Mouse (Mus musculus) naive thymus-derived CD4-positive, alpha-beta T cell, adult 2 months (primary cell): ENCODE measurements around the gene Cpb1.

Experiments used
- DNase-seq: peaks from one replicate; pipeline ENCODE4 v3.0.0-alpha.2; 2011; ENCODE audit warnings: low read depth

The Cpb1 gene

GRCm38 (mm10) chr3:20275633-20276032, at the start of gene Cpb1:
Gene Cpb1, minus strand, starts transcription at chr3:20275733.
- no peak for DNase-seq

- no peak for DNase-seq
Observed at GRCm38 (mm10) chr3:20317233-20317632, 41.7 kb upstream of the Cpb1 start.

- no peak for DNase-seq
Observed at GRCm38 (mm10) chr3:20309142-20309541, 33.6 kb upstream of the Cpb1 start.

- no peak for DNase-seq
Observed at GRCm38 (mm10) chr3:20307256-20307655, 31.7 kb upstream of the Cpb1 start.

- DNase-seq: peak; percentile 37
Observed at GRCm38 (mm10) chr3:20304758-20305352, 29.3 kb upstream of the Cpb1 start.

GRCm38 (mm10) chr3:20295546-20295945, 20.0 kb upstream of the Cpb1 start:
- no peak for DNase-seq

GRCm38 (mm10) chr3:20294542-20295348, 19.2 kb upstream of the Cpb1 start:
- no peak for DNase-seq

- no peak for DNase-seq
Observed at GRCm38 (mm10) chr3:20291370-20291769, 15.8 kb upstream of the Cpb1 start.

GRCm38 (mm10) chr3:20288761-20289160, 13.2 kb upstream of the Cpb1 start:
- no peak for DNase-seq

- no peak for DNase-seq
Observed at GRCm38 (mm10) chr3:20281796-20282195, 6.3 kb upstream of the Cpb1 start.

GRCm38 (mm10) chr3:20254566-20255479, 20.7 kb downstream of the Cpb1 start:
- DNase-seq: peak; percentile 27

GRCm38 (mm10) chr3:20243913-20244312, 31.6 kb downstream of the Cpb1 start:
- no peak for DNase-seq

- DNase-seq: no peak
Observed at GRCm38 (mm10) chr3:20242050-20242449, 33.5 kb downstream of the Cpb1 start, which contains the start of gene Cpa3. Gene Cpa3, minus strand, starts transcription at chr3:20242181.

GRCm38 (mm10) chr3:20239741-20240140, 35.8 kb downstream of the Cpb1 start:
- no peak for DNase-seq

GRCm38 (mm10) chr3:20236965-20237364, 38.6 kb downstream of the Cpb1 start:
- no peak for DNase-seq

GRCm38 (mm10) chr3:20229027-20229426, 46.5 kb downstream of the Cpb1 start:
- DNase-seq: no peak

GRCm38 (mm10) chr3:20225429-20225828, 50.1 kb downstream of the Cpb1 start:
- no peak for DNase-seq

GRCm38 (mm10) chr3:20222926-20223698, 52.4 kb downstream of the Cpb1 start:
- peak; percentile 70 for DNase-seq

GRCm38 (mm10) chr3:20222136-20222535, 53.4 kb downstream of the Cpb1 start:
- peak; percentile 63 for DNase-seq

- peak; percentile 82 for DNase-seq
Observed at GRCm38 (mm10) chr3:20198869-20199268, 76.7 kb downstream of the Cpb1 start.
